Mouse (Mus musculus) kidney, postnatal 10 days (tissue): ENCODE measurements at regions not wholly inside any gene's neighbourhood (a gene's known extent, or its start where the extent isn't known, plus 50 kb on each side); places are given as distances from the start of the nearest gene placed in this dataset.

Experiments
- DNase-seq: peaks from one replicate; pipeline ENCODE4 v3.0.0; 2021; ENCODE audit warnings: mixed read lengths

GRCm38 (mm10) chr1:194878440-194878839 lies 60.2 kb upstream of the Cd34 start:
- DNase-seq = peak; percentile 39

GRCm38 (mm10) chr1:194879324-194880233 lies 59.0 kb upstream of the Cd34 start:
- DNase-seq = peak; percentile 97

- DNase-seq = no peak
These were observed 56.9 kb upstream of the Cd34 start for GRCm38 (mm10) chr1:194881556-194882223.

- DNase-seq = peak; percentile 16
These were observed 53.4 kb upstream of the Cd34 start for GRCm38 (mm10) chr1:194885071-194885686.

- peak; percentile 45 for DNase-seq
These were observed 52.9 kb upstream of the Cd34 start for GRCm38 (mm10) chr1:194885687-194886077.
